Mouse (Mus musculus) granulocyte monocyte progenitor cell, adult 5-6 weeks (primary cell): Measurements from ENCODE around the gene Syngap1. TPM values are rescaled to one million over a fixed set of nuclear protein-coding genes. Genes with fewer than 3 reads are reported as not detected.

Experiments
- ATAC-seq: replicated peaks from 2 replicates; pipeline ENCODE4 v1.8.0; 2016; ENCODE audit warnings: mild to moderate bottlenecking, moderate TSS enrichment, inconsistent platforms; ENCODE audit not compliant: poor library complexity, severe bottlenecking
- total RNA-seq, 2 experiments: library from RNA; stranded (forward) in 1 of 2; stranded (reverse) in 1 of 2; fragments of 200-712, 200-1000 nt in 1 of 2; fragments of >200 nt in 1 of 2; fragmentation: Nextera tagmentation in 1 of 2; gene quantifications; 2 replicates each; pipeline ENCODE4 v1.2.3; 2014 to 2017

Syngap1 gene
- total RNA-seq, 2 experiments from 2014 or later = 0.31 to 10.1 TPM

- no peak for ATAC-seq
Observed at GRCm38 (mm10) chr17:26979426-26979825, 38.4 kb downstream of the Syngap1 start.

DNA sequence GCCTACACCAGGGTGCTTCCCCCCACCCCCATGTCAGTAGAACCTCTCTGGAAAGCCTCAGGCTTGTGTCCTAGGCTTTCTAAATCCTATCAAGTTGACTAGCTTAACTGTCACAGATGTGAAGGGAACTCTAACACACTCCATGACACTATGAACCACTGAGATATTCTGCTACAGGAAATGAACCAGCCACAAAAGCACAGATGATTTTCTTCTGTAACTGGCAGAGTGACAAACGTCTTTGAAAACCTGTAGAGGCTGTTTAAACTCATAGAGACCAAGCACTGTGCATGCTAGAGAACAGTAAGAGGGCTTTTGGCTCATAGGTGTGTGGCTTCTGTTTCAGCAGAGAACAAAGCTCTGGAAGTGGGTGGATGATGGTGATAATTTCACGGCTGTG is 40.0 kb downstream of the Syngap1 start:
- no peak for ATAC-seq

DNA sequence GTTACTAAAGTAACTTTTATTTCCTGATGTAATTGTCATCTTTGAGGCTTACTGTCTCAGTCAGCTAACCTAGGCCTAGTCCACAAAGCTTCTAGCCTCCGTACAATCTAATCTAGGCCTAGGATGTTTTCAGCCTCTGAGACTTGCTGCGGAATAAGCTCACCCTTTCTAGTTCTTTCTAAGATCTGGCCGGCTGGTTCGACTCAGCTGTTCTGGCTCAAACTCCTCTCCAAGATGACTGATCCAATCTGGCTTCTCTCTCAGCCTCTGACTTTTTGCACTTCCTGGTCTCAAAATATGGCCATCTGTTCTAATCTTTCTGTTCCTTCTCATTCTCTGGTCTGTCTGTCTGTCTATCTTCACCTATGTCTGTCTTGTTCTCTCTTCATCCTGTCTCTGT is 42.3 kb downstream of the Syngap1 start:
- no peak for ATAC-seq

GRCm38 (mm10) chr17:26985503-26986179 is 44.6 kb downstream of the Syngap1 start:
- no peak for ATAC-seq

DNA sequence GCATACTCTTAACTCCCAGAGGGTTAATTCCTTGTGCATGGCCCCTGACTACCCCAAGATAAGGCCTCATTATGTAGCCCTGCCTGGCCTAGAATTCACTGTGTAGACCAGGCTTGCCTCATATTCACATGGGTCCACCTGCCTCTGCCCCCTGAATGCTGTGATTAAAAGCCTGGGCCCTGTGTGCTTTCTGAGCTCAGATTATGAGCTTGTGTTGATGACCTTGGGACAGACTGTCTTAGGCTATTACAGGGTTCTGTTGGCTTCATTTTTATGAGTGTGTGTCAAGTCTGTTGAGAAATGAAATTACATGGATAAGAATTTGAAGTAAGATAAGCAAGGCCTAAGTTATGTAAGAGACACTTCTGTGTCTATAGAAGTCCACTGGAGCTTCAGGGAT is 49.5 kb downstream of the Syngap1 start:
- ATAC-seq = no peak

DNA sequence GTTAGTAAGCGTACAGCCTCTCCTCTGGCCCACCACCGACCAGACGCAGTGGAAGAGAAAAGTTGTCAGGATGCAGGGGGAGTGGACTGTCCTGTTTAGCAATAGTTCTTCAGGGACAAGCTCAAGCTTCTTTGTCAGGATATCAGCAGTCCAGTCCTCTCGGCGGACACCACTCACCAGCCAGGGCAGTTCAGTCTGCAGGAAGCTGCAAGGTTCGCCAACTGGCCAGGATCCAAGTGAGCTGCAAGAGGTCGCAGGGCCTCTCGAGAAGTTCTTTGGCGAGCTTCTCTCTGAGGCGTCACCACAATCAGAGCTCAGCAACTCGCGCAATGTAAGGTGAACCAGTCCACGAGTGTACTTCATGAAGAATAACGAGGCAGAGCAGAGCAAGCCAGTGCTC is 53.4 kb downstream of the Syngap1 start:
- ATAC-seq = no peak

DNA sequence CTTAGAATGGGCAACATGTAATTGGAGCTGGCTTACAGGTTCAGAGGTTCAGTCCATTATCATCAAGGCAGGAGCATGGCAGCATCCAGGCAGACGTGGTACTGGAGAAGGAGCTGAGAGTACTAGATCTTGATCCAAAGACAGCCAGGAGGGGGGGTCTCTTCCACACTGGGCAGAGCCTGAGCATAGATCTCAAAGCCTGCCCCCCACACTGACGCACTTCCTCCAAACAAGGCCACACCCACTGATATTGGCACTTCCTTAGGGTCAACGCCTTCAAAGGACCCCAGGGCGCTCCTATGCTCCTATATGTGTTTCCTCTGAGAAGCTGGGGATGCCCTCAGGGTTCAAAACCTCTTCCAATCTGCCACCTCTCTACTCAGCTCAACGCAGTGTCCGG is 54.0 kb downstream of the Syngap1 start:
- peak; percentile 14; the same call in 1 of the 2 replicates for ATAC-seq

DNA sequence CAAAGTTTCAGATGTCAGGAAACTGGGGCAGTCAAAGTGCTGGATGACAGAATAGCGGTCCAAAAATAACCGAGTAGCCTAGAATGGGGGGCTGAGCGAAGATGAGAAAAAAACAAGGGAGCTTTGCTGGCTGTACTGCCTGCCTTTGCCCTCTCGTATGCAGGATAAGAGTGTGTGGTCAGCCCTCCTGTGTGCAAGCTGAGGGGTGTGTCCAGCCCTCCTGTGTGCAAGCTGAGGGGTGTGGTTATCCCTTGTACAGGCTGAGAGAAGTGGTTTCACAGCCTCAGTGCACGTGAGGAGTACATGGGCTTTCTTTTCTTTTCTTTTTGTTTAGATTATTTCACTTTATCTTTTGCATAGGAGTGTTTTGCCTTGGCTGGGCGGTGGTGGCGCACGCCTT is 54.5 kb downstream of the Syngap1 start:
- ATAC-seq = peak; percentile 58

DNA sequence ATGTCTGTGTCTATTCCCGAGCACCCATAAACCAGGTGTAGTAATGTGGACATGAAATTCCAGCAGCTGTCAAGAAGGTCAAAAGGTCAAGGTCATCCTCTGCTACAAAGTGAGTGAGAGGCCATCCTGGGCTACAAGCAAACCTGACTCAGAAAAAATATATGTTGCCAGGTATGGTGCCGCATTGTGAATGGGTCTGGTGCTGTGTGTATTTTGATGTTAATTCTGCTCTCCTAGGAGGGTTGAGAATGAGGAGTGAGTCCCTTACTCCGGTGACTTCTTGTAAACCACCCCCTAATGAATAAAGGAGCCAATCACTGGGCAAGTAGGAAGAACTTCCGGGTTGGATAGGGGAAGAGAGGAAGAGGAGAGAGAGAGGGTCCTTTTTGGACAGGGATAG is 56.6 kb downstream of the Syngap1 start:
- ATAC-seq = no peak

DNA sequence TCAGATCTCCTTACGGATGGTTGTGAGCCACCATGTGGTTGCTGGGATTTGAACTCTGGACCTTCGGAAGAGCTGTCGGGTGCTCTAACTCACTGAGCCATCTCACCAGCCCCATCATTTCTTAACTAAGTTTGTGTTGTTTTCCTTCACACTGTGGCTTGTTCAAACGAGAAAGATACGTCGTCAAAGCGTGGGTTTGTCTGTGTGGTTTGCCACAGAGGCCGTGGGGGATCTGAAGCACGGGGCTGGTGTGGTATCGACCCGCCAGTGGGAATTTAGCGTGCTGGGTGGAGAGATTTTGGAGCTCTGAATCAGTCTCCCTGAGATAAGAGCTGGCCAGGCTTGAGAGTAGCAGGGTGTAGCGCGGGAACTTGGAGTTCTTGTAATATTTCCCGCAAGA is 57.2 kb downstream of the Syngap1 start:
- ATAC-seq = no peak

GRCm38 (mm10) chr17:26999996-27000395 is 58.9 kb downstream of the Syngap1 start:
- ATAC-seq = no peak

DNA sequence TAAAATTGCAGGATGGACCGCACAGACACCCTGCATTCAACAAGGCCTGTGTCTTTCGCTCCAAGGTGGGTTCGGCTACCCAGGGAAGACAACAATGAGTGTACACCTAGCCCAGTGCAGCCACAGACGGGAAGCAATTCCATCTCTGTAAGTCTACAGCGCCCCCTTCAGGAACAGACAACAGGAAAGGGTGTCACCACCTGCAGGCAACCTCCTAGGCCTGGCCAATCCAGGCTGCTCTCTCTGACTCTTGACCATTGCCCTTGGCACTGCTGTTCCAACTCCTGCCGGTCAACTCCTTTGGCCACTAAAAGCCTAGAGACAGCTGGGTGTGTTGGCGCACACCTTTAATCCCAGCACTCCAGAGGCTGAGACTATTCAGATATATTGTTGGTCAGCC is 60.1 kb downstream of the Syngap1 start:
- peak; percentile 52 for ATAC-seq

DNA sequence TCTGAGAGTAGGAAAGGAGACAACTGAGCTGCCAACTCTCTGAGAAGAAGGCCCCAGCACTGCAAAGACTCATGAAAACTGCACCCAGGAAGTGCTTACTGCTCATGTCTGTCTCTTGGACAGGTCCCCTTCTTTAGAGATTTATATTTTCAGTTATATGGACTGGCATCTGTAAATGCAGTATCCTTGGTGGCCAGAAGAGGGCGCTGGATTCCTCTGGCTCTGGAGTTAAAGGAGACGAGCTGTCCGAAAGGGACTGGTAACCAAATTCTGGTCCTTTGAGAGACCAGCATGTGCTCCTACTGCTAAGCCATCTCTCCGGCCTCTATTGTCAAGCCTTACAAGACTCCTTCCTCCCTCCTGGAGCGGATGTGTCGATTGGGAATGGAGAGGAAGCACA is 60.8 kb downstream of the Syngap1 start:
- ATAC-seq = no peak

GRCm38 (mm10) chr17:27004431-27004830 is 63.4 kb downstream of the Syngap1 start:
- no peak for ATAC-seq

DNA sequence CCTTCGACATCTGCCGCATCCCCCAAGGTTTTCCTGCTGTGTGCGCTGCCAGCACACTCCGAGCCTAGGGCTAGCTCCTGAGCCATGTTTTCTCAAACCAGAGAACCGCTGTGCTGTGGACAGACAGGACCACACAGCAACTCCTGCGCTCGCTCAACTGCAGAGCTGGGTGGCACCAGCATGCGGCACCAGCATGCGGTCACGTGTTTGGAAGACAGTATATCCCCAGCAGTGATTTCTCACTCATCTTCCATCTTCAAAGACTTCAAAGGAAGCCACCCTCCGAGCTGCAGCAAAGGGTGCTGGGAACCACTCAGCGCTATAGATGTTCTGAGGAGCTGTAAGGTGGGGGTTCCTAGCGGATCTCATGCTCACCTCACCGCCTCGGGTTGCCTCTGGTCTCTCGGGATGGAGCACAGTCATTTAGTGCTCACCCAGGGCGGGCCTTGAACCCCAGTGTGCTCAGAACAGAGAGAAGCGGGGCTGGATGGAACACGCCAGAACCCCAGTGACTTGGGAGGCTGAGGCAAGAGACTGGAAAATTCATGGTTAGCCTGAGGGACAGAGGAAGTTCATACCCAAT is 63.9 kb downstream of the Syngap1 start:
- no peak for ATAC-seq

- peak; percentile 64 for ATAC-seq
Observed at GRCm38 (mm10) chr17:27005644-27006043, 64.6 kb downstream of the Syngap1 start.

GRCm38 (mm10) chr17:27008277-27008676 is 67.2 kb downstream of the Syngap1 start:
- ATAC-seq = no peak

- ATAC-seq = no peak
Observed at GRCm38 (mm10) chr17:27011167-27011566, 70.1 kb downstream of the Syngap1 start.

- ATAC-seq = peak; percentile 92
Observed at GRCm38 (mm10) chr17:27011998-27012672, 71.1 kb downstream of the Syngap1 start.

- no peak for ATAC-seq
Observed at GRCm38 (mm10) chr17:27012909-27013308, 71.9 kb downstream of the Syngap1 start.

DNA sequence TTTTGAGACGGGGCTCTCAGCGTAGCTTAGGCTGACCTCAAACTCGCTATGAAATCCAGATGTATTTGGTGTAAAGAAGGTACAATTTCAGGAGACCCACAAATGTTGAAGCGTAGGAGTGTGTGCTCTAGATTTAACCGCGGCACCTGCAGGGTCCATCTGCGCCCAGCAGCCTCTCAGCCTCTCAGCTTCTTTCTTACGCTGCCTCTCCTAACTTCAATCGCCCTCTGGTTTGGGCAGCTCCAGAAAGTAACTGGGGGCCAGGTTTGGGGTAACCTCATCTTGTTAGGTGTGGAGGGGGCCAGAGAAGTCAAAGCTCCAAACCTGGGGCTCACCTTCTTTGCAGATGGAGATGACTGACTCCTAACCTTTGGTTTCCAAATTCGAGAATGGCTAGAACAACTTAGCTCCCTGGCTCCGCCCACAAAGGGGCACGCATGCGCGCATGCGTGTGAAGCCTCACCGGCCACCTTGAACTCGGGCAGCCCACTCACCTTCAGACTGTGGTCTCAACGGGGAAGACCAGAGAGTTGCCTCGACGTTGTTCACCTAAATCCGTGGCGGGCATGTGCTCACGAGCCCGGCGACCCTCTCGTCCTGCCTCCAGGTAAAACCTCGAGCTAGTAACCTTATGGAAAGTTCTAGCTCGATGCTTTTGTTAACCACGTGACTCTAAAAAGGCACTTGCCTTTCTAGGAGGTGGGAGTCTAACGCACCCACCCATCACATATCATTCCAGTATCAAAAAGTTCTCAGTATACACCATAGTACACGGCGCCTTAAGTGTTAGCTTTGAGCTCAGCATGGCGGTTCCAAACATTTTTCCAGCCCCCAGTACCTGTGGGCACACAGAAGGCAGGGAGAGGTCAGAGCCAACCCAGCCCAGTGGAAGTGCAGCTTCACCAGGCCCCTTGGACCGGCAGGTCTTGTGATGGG is 76.8 kb downstream of the Syngap1 start:
- ATAC-seq = peak; percentile 77
